Mouse (Mus musculus) embryonic facial prominence, embryonic 10.5 days (tissue): ENCODE measurements around the gene Aim2. TPM values are rescaled to one million over a fixed set of nuclear protein-coding genes. Genes with fewer than 3 reads are reported as not detected.
"Not testable (repeated sequence)": the region's sequence is repeated elsewhere in the genome, so short reads cannot be mapped to it uniquely, and the experiment has no call there.

Experiments
- DNase-seq: peaks from one replicate; pipeline ENCODE4 v3.0.0-alpha.2; 2017; ENCODE audit warnings: low spot score
- H3K27ac ChIP-seq: fragments of 300-500 bp; sonication (generic); replicated peaks from 2 replicates; pipeline ENCODE4 v1.5.1; 2016; ENCODE audit warnings: mild to moderate bottlenecking
- H3K27me3 ChIP-seq: fragments of 300-500 bp; sonication (generic); replicated peaks from 2 replicates; pipeline ENCODE4 v1.6.1; 2016; ENCODE audit warnings: low read depth, mild to moderate bottlenecking; ENCODE audit not compliant: poor library complexity, severe bottlenecking
- H3K36me3 ChIP-seq: fragments of 300-500 bp; sonication (generic); replicated peaks from 2 replicates; pipeline ENCODE4 v1.6.1; 2016; ENCODE audit warnings: mild to moderate bottlenecking, moderate library complexity
- H3K4me1 ChIP-seq: fragments of 300-500 bp; sonication (generic); 2 replicates; pipeline ENCODE4 v1.6.1; 2016
- H3K4me3 ChIP-seq: fragments of 300-500 bp; sonication (generic); 2 replicates; pipeline ENCODE4 v1.5.1; 2016; ENCODE audit warnings: mild to moderate bottlenecking, moderate library complexity
- H3K9me3 ChIP-seq: fragments of 300-500 bp; sonication (generic); 2 replicates; pipeline ENCODE4 v1.6.1; 2016; ENCODE audit warnings: mild to moderate bottlenecking
- WGBS: fragments of 180-500 bp; shearing (Covaris S2); methylation state at CpG from one replicate; pipeline ENCODE4 v1.1.7; 2016; 5-methylcytosine and 5-hydroxymethylcytosine counted together
- polyA plus RNA-seq: library from polyadenylated mRNA; unstranded; fragments of >200 nt; fragmentation: Nextera tagmentation; extraction: Ambion mirVana; gene quantifications from 2 replicates; pipeline ENCODE4 v1.2.1, GENCODE M21; 2016

Aim2 gene
- polyA plus RNA-seq, 1 experiment from 2014 or later, result 3.9 TPM

- Histone ChIP-seq H3K27ac (no peak overlapping the region), H3K36me3 (no peaks in the 10 kb centered on the region), H3K27me3 (no peaks in the 10 kb centered on the region), H3K4me3 (no peak overlapping the region), H3K4me1 (no peaks in the 10 kb centered on the region), H3K9me3 (no peaks in the 10 kb centered on the region)
- WGBS, result 63% methylated on average over 7 of the region's 7 CpGs
- no peak for DNase-seq
Measured at GRCm38 (mm10) chr1:173456139-173456754, 105.6 kb downstream of the Aim2 start.

GRCm38 (mm10) chr1:173456761-173457160 is 106.1 kb downstream of the Aim2 start:
- WGBS, result 92% methylated on average over 5 of the region's 5 CpGs
- H3K36me3 ChIP-seq, result no peaks in the 10 kb centered on the region
- no peaks in the 10 kb centered on the region for H3K27me3 ChIP-seq
- no peak for DNase-seq
- H3K4me3 ChIP-seq, result no peak overlapping the region
- H3K9me3 ChIP-seq, result no peaks in the 10 kb centered on the region
- no peaks in the 10 kb centered on the region for H3K4me1 ChIP-seq
- H3K27ac ChIP-seq, result no peak overlapping the region

- not testable (repeated sequence) for H3K9me3 ChIP-seq, DNase-seq, H3K36me3 ChIP-seq, H3K27me3 ChIP-seq, H3K4me1 ChIP-seq, H3K27ac ChIP-seq, H3K4me3 ChIP-seq
- 86% methylated on average over 5 of the region's 5 CpGs for WGBS
Measured at GRCm38 (mm10) chr1:173480399-173481181, 129.9 kb downstream of the Aim2 start.

- not testable (repeated sequence) for DNase-seq, H3K27ac ChIP-seq, H3K27me3 ChIP-seq, H3K9me3 ChIP-seq, H3K4me1 ChIP-seq, H3K4me3 ChIP-seq, H3K36me3 ChIP-seq
- 86% methylated on average over 3 of the region's 3 CpGs for WGBS
Measured at GRCm38 (mm10) chr1:173481182-173481574, 130.5 kb downstream of the Aim2 start.

GRCm38 (mm10) chr1:173490812-173491480 is 140.3 kb downstream of the Aim2 start, which contains the start of gene Ifi206:
Gene Ifi206, minus strand, starts transcription at chr1:173491041.
- not testable (repeated sequence) for H3K27ac ChIP-seq, DNase-seq, H3K9me3 ChIP-seq, H3K4me3 ChIP-seq, H3K36me3 ChIP-seq, H3K4me1 ChIP-seq, H3K27me3 ChIP-seq
- WGBS, result 76% methylated on average over 3 of the region's 3 CpGs

GRCm38 (mm10) chr1:173491483-173491882 is 140.8 kb downstream of the Aim2 start:
- not testable (repeated sequence) for H3K9me3 ChIP-seq, H3K36me3 ChIP-seq, H3K27me3 ChIP-seq, H3K4me1 ChIP-seq, H3K27ac ChIP-seq, DNase-seq, H3K4me3 ChIP-seq

GRCm38 (mm10) chr1:173510595-173510994 is 159.9 kb downstream of the Aim2 start:
- H3K9me3 ChIP-seq, H3K4me3 ChIP-seq: not testable (repeated sequence)
- 96% methylated on average over 2 of the region's 2 CpGs for WGBS

More at GRCm38 (mm10) chr1:173510595-173510994, 159.9 kb downstream of the Aim2 start:
- not testable (repeated sequence) for DNase-seq, H3K27ac ChIP-seq, H3K27me3 ChIP-seq, H3K4me1 ChIP-seq, H3K36me3 ChIP-seq

Other genes with a start within 250 kb of the Aim2 start
- not detected in 2 replicates for gene Olfr1408, start 213.5 kb upstream of the Aim2 start, polyA plus RNA-seq
- not detected in 2 replicates for gene Olfr1406, start 160.2 kb upstream of the Aim2 start, polyA plus RNA-seq
- gene Olfr218, start 153.1 kb upstream of the Aim2 start, polyA plus RNA-seq, result not detected in 2 replicates
- not detected in 2 replicates for gene Olfr1404, start 138.5 kb upstream of the Aim2 start, polyA plus RNA-seq
- not detected in 2 replicates for gene Fcer1a, start 123.7 kb upstream of the Aim2 start, polyA plus RNA-seq
- not detected in 2 replicates for gene Olfr418, start 84.9 kb upstream of the Aim2 start, polyA plus RNA-seq
- gene Mptx2, start 73.1 kb upstream of the Aim2 start, polyA plus RNA-seq, result not detected in 2 replicates
- gene Ackr1, start 17.1 kb upstream of the Aim2 start, polyA plus RNA-seq, result 1.2 and 1.6 TPM in 2 replicates
- gene Cadm3, start 16.8 kb downstream of the Aim2 start, polyA plus RNA-seq, result 1.6 and 2.0 TPM in 2 replicates
- gene Ifi206, start 140.2 kb downstream of the Aim2 start, polyA plus RNA-seq, result not detected in 2 replicates
- not detected in 2 replicates for gene Ifi214, start 185.1 kb downstream of the Aim2 start, polyA plus RNA-seq
- not detected in 2 replicates for gene Ifi213, start 248.4 kb downstream of the Aim2 start, polyA plus RNA-seq